Mouse (Mus musculus) small intestine, adult 2 months (tissue): ENCODE results near the gene Rbp1. TPM values are rescaled to one million over a fixed set of nuclear protein-coding genes. Genes with fewer than 3 reads are reported as not detected.

Source experiments
- H3K27ac ChIP-seq: fragments of 200-500 bp; 2 replicates; pipeline ENCODE4 v1.5.1; 2012; ENCODE audit warnings: low read depth, low read length, control low read depth, inconsistent platforms; ENCODE audit not compliant: insufficient read depth
- H3K27me3 ChIP-seq: fragments of 200-500 bp; 2 replicates; pipeline ENCODE4 v1.6.1; 2012; ENCODE audit warnings: mild to moderate bottlenecking, moderate library complexity, low read length, inconsistent platforms; ENCODE audit not compliant: control insufficient read depth, insufficient read depth
- H3K36me3 ChIP-seq: fragments of 200-500 bp; 2 replicates; pipeline ENCODE4 v1.6.1; 2012; ENCODE audit warnings: mild to moderate bottlenecking, low read length, control low read depth, inconsistent platforms; ENCODE audit not compliant: control insufficient read depth, insufficient read depth
- H3K4me1 ChIP-seq: fragments of 200-500 bp; 2 replicates; pipeline ENCODE4 v1.6.1; 2012; ENCODE audit warnings: low read length, inconsistent platforms, mixed read lengths; ENCODE audit not compliant: control insufficient read depth, insufficient read depth, insufficient read length
- H3K4me3 ChIP-seq: fragments of 200-500 bp; 2 replicates; pipeline ENCODE4 v1.5.1; 2012; ENCODE audit warnings: low read depth, mild to moderate bottlenecking, control low read depth, inconsistent platforms, low read length, moderate library complexity
- CTCF ChIP-seq: fragments of 200-500 bp; IDR thresholded peaks from 2 replicates; pipeline ENCODE4 v1.5.1; 2012; ENCODE audit warnings: low read depth, mild to moderate bottlenecking, control low read depth, inconsistent platforms, low read length, moderate library complexity, mixed read lengths; ENCODE audit not compliant: insufficient replicate concordance, insufficient read length; ENCODE audit errors: extremely low read depth
- POLR2A ChIP-seq: fragments of 200-500 bp; IDR thresholded peaks from 2 replicates; pipeline ENCODE4 v1.6.1; 2012; ENCODE audit warnings: low read depth, mild to moderate bottlenecking, control low read depth, inconsistent platforms, low read length, moderate library complexity
- WGBS: fragments of 180-500 bp; shearing (Covaris S2); methylation state at CpG from one replicate; pipeline ENCODE4 v1.1.7; 2018; 5-methylcytosine and 5-hydroxymethylcytosine counted together
- polyA plus RNA-seq: library from polyadenylated mRNA; depleted of rRNA; stranded (reverse); fragments of >200 nt; gene quantifications from 2 replicates; pipeline ENCODE4 v1.2.3, GENCODE M21; 2012

Gene Rbp1
- polyA plus RNA-seq, 1 experiment: 1.0 TPM

GRCm38 (mm10) chr9:98466709-98467108 lies 43.9 kb downstream of the Rbp1 start:
- H3K27ac ChIP-seq: peak overlapping the region; percentile 88
- TF ChIP-seq POLR2A: no peak
- TF ChIP-seq CTCF: no peak

GRCm38 (mm10) chr9:98480172-98480749 lies 57.5 kb downstream of the Rbp1 start:
- no peak for TF ChIP-seq CTCF
- TF ChIP-seq POLR2A: no peak
- Histone ChIP-seq H3K27me3 (no peaks in the 10 kb centered on the region), H3K36me3 (no peaks in the 10 kb centered on the region), H3K27ac (no peak overlapping the region), H3K4me3 (no peak overlapping the region), H3K4me1 (peaks cover 4% of the 10 kb centered on the region)
- 86% methylated on average over 2 of the region's 2 CpGs for WGBS

More at GRCm38 (mm10) chr9:98466709-98467108, 43.9 kb downstream of the Rbp1 start:
- H3K36me3 ChIP-seq: no peaks in the 10 kb centered on the region
- H3K4me3 ChIP-seq: no peak overlapping the region
- 18% methylated on average over 2 of the region's 2 CpGs for WGBS
- no peaks in the 10 kb centered on the region for H3K27me3 ChIP-seq
- H3K4me1 ChIP-seq: peaks cover 16% of the 10 kb centered on the region; the same call in 1 of the 2 replicates

- Histone ChIP-seq H3K4me3 (no peak overlapping the region), H3K27ac (no peak overlapping the region), H3K4me1 (peaks cover 5% of the 10 kb centered on the region), H3K36me3 (no peaks in the 10 kb centered on the region), H3K27me3 (no peaks in the 10 kb centered on the region)
- WGBS: 66% methylated on average over 4 of the region's 4 CpGs
- no peak for TF ChIP-seq POLR2A
- no peak for TF ChIP-seq CTCF
Measured at GRCm38 (mm10) chr9:98482256-98482655, 59.5 kb downstream of the Rbp1 start.

DNA sequence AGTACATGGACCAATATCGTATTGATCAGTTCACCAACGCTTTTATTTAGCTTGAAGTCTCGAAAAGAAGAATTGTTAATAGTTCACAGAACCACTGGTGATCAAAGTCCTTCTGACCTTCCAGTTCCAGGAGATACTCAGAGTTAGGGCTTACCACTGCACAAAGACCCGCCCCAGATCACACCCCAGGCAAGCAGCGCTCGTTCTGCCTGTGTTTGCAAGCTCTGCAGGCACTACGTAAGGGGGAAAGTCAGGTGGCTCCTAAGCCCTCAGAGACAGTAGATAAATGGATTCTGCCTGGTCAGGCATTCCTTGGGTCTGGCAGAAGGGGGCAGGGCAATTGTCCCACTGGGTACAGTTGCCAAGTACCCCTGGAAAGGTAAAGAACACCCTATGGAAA lies 62.3 kb downstream of the Rbp1 start:
- TF ChIP-seq CTCF (no peak), POLR2A (no peak)
- Histone ChIP-seq H3K4me1 (peaks cover 12% of the 10 kb centered on the region), H3K27ac (no peak overlapping the region), H3K36me3 (no peaks in the 10 kb centered on the region), H3K4me3 (no peak overlapping the region), H3K27me3 (no peaks in the 10 kb centered on the region)
- WGBS: 55% methylated on average over 7 of the region's 7 CpGs

- Histone ChIP-seq H3K4me3 (no peak within 1 kb of the TSS), H3K27ac (no peak within 1 kb of the TSS), H3K27me3 (no peaks in the 10 kb centered on the region), H3K36me3 (no peaks in the 10 kb centered on the region; the same call in 1 of the 2 replicates), H3K4me1 (peaks cover 14% of the 10 kb centered on the region)
- WGBS: 82% methylated on average over 3 of the region's 3 CpGs
- TF ChIP-seq CTCF: no peak
Measured at GRCm38 (mm10) chr9:98485815-98486214, 63.1 kb downstream of the Rbp1 start, which contains the start of gene Rbp2. TSS of gene Rbp2 (plus strand) at chr9:98486115.

GRCm38 (mm10) chr9:98487273-98487672 lies 64.5 kb downstream of the Rbp1 start:
- Histone ChIP-seq H3K27me3 (no peaks in the 10 kb centered on the region), H3K27ac (no peak overlapping the region), H3K36me3 (peaks cover 5% of the 10 kb centered on the region; the same call in 1 of the 2 replicates), H3K4me1 (peaks cover 17% of the 10 kb centered on the region), H3K4me3 (no peak overlapping the region)
- TF ChIP-seq CTCF (no peak), POLR2A (no peak)
- WGBS: 59% methylated on average over 6 of the region's 6 CpGs

DNA sequence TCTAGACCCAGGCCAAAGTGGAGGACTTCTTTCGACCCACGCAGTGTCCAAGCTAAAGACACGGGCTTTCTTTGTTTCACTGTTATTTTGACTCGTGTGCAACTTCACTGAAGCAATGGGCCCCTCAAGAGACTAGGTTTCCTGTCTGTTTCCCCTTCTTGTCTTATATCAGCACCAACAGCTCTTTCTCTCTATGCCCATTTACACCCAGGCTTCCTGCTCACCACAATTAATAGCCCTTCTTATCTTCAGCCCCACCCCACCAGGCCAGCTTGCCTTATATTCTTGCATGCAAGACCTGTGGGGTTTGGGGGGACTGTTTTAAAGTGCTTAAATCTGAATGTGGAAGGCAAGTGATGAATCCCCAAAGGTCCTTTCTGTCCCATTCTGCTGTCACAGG lies 66.8 kb downstream of the Rbp1 start:
- peaks cover 13% of the 10 kb centered on the region; the same call in 1 of the 2 replicates for H3K36me3 ChIP-seq
- H3K4me3 ChIP-seq: no peak overlapping the region
- peaks cover 26% of the 10 kb centered on the region for H3K4me1 ChIP-seq
- TF ChIP-seq CTCF (no peak), POLR2A (no peak)
- WGBS: 25% methylated on average over 4 of the region's 4 CpGs
- H3K27me3 ChIP-seq: no peaks in the 10 kb centered on the region
- H3K27ac ChIP-seq: peak overlapping the region; percentile 98
